Mouse (Mus musculus) splenic B cell, adult 2 months (primary cell): ENCODE results near the gene Klhl10.

Source experiments
- DNase-seq: peaks from one replicate; pipeline ENCODE4 v3.0.0-alpha.2; 2011; ENCODE audit warnings: low read depth, low spot score
- H3K27me3 ChIP-seq: 2 replicates; pipeline ENCODE4 v1.6.1; 2012; ENCODE audit warnings: mild to moderate bottlenecking, low read length, moderate library complexity, mixed read lengths; ENCODE audit not compliant: control insufficient read depth, poor library complexity, insufficient read depth, severe bottlenecking
- H3K36me3 ChIP-seq: 2 replicates; pipeline ENCODE4 v1.6.1; 2012; ENCODE audit warnings: mild to moderate bottlenecking, low read length, moderate library complexity, mixed read lengths; ENCODE audit not compliant: control insufficient read depth, poor library complexity, insufficient read depth, severe bottlenecking

The Klhl10 gene

GRCm38 (mm10) chr11:100402682-100403081 lies 39.0 kb upstream of the Klhl10 start:
- H3K36me3 ChIP-seq: no peaks in the 10 kb centered on the region
- no peaks in the 10 kb centered on the region for H3K27me3 ChIP-seq
- no peak for DNase-seq

GRCm38 (mm10) chr11:100403445-100404134 lies 38.1 kb upstream of the Klhl10 start:
- DNase-seq: no peak
- no peaks in the 10 kb centered on the region for H3K36me3 ChIP-seq
- H3K27me3 ChIP-seq: no peaks in the 10 kb centered on the region

GRCm38 (mm10) chr11:100404456-100405074 lies 37.2 kb upstream of the Klhl10 start:
- no peaks in the 10 kb centered on the region for H3K27me3 ChIP-seq
- H3K36me3 ChIP-seq: no peaks in the 10 kb centered on the region
- DNase-seq: no peak

- DNase-seq: no peak
- H3K27me3 ChIP-seq: no peaks in the 10 kb centered on the region
- H3K36me3 ChIP-seq: no peaks in the 10 kb centered on the region
Observed at GRCm38 (mm10) chr11:100406273-100406672, 35.4 kb upstream of the Klhl10 start.

GRCm38 (mm10) chr11:100406995-100407705 lies 34.6 kb upstream of the Klhl10 start:
- DNase-seq: no peak
- Histone ChIP-seq H3K36me3 (no peaks in the 10 kb centered on the region), H3K27me3 (no peaks in the 10 kb centered on the region; the same call in 1 of the 2 replicates)

- Histone ChIP-seq H3K27me3 (no peaks in the 10 kb centered on the region; the same call in 1 of the 2 replicates), H3K36me3 (no peaks in the 10 kb centered on the region)
- peak; percentile 61 for DNase-seq
Observed at GRCm38 (mm10) chr11:100408076-100408834, 33.5 kb upstream of the Klhl10 start.

GRCm38 (mm10) chr11:100408835-100409462 lies 32.8 kb upstream of the Klhl10 start:
- no peak for DNase-seq

GRCm38 (mm10) chr11:100409686-100410085 lies 32.0 kb upstream of the Klhl10 start:
- no peaks in the 10 kb centered on the region; the same call in 1 of the 2 replicates for H3K27me3 ChIP-seq
- no peak for DNase-seq
- no peaks in the 10 kb centered on the region for H3K36me3 ChIP-seq

More at GRCm38 (mm10) chr11:100408835-100409462, 32.8 kb upstream of the Klhl10 start:
- Histone ChIP-seq H3K27me3 (no peaks in the 10 kb centered on the region; the same call in 1 of the 2 replicates), H3K36me3 (no peaks in the 10 kb centered on the region)

GRCm38 (mm10) chr11:100411736-100412135 lies 30.0 kb upstream of the Klhl10 start:
- DNase-seq: no peak
- H3K27me3 ChIP-seq: peaks cover 4% of the 10 kb centered on the region
- H3K36me3 ChIP-seq: no peaks in the 10 kb centered on the region

GRCm38 (mm10) chr11:100413541-100413940 lies 28.2 kb upstream of the Klhl10 start:
- Histone ChIP-seq H3K36me3 (no peaks in the 10 kb centered on the region), H3K27me3 (peaks cover 4% of the 10 kb centered on the region)
- DNase-seq: no peak

- H3K27me3 ChIP-seq: peaks cover 4% of the 10 kb centered on the region
- H3K36me3 ChIP-seq: no peaks in the 10 kb centered on the region
- peak; percentile 54 for DNase-seq
Observed at GRCm38 (mm10) chr11:100414021-100414913, 27.4 kb upstream of the Klhl10 start, which contains the start of gene P3h4. Gene P3h4 (minus strand): TSS chr11:100414836.

GRCm38 (mm10) chr11:100414914-100415822 lies 26.5 kb upstream of the Klhl10 start, which contains the start of gene Fkbp10:
Gene Fkbp10 (plus strand): TSS chr11:100415697.
- Histone ChIP-seq H3K27me3 (peaks cover 4% of the 10 kb centered on the region), H3K36me3 (no peaks in the 10 kb centered on the region)
- peak; percentile 23 for DNase-seq
